Mouse (Mus musculus) ovary, postnatal 10 days (tissue): Measurements from ENCODE around the gene Rprd1b.

Experiments
- DNase-seq: peaks from one replicate; pipeline ENCODE4 v3.0.0; 2022; ENCODE audit warnings: low spot score

Rprd1b gene

GRCm38 (mm10) chr2:158176763-158177162 is 148.5 kb downstream of the Rprd1b start:
- DNase-seq: no peak

DNA sequence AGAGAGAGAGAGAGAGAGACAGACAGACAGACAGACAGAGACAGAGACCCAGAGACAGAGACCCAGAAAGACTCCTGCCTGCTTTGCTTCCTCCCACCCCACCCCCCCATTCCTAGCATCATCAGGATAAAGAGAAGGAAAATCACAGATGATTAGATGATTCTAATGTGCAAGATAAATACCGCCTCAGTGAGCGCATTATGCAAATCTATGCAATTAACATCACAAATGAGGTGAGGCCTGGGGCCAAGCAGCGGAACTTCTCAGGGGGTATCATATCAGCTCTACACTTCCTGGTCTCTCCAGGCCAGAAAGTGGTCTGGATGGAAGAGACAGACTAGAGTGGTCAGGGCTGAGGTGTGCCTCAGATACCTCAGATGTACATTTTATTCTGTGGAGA is 149.3 kb downstream of the Rprd1b start:
- DNase-seq: no peak

- DNase-seq: no peak
Measured at GRCm38 (mm10) chr2:158178139-158178538, 149.8 kb downstream of the Rprd1b start.

DNA sequence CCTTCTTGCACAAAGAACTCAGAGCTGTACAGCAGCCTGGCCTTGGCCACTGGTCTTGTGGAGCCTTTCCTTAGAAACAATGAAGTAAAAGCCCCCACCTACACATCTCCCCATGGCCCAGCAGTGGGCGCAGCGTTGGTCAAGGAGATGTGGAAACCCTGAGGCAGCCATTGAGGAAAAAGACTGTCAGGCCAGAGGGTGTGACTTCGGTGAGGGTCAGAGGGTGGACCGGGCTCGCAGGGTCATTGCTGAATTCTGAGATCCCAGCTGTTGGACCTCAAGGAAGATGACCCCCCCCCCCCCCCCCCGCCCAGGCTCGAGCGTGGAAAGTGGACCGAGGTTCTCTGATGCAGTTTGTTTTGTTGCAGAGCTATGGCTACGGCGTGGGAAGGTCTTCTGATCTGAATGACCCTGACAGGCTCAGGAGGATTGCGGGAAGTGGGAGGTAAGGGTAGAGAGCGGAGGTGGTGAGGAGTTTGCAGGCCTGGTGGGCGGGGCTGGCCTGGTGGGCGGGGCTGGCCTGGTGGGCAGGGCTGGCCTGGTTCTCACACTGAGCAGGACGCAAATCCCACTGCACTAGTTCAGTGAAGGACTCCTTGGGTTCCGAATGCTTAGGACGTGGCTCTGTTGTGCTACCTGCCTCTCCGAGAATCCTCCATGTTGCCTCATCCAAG is 150.5 kb downstream of the Rprd1b start:
- peak; percentile 56 for DNase-seq

- DNase-seq: no peak
Measured at GRCm38 (mm10) chr2:158179370-158180111, 151.2 kb downstream of the Rprd1b start.

GRCm38 (mm10) chr2:158180797-158181196 is 152.5 kb downstream of the Rprd1b start:
- no peak for DNase-seq
